Mouse (Mus musculus): Measurements from ENCODE around the gene Pgam2. TPM values are rescaled to one million over a fixed set of nuclear protein-coding genes. Genes with fewer than 3 reads are reported as not detected.

Gene Pgam2
- 1.6 and 1.8 TPM in 2 replicates for total RNA-seq (2014; fragmentation: Nextera tagmentation)
- 0.22 TPM in 1 of 2 replicates, not detected in the other for total RNA-seq (2017)
- polyA plus RNA-seq (2012): 1.5 and 2.6 TPM in 2 replicates

- Histone ChIP-seq H3K36me3 (replicated peaks) (peaks cover 37% of the 10 kb centered on the region), H3K4me1 (ENCODE audit: insufficient read depth, low read depth, low read length) (peaks cover 55% of the 10 kb centered on the region), H3K27me3 (ENCODE audit: insufficient read depth, low read length) (no peaks in the 10 kb centered on the region), H3K4me3 (ENCODE audit: low read depth, low read length) (no peak within 1 kb of the TSS), H3K9me3 (replicated peaks) (no peaks in the 10 kb centered on the region)
- no peak for TF ChIP-seq CTCF (IDR thresholded peaks at IDR 0.05; ENCODE audit: low read depth, low read length)
- no peak for TF ChIP-seq TAL1 (conservative IDR thresholded peaks at IDR 0.05; ENCODE audit: low read depth, low read length)
- no peak for TF ChIP-seq GATA1 (IDR thresholded peaks at IDR 0.05; ENCODE audit: borderline replicate concordance, low read length)
- TF ChIP-seq GATA2 (IDR thresholded peaks at IDR 0.05; ENCODE audit: borderline replicate concordance, low read depth, low read length): no peak
- TF ChIP-seq POLR2AphosphoS5 (IDR thresholded peaks at IDR 0.05; ENCODE audit: insufficient replicate concordance, low read depth, low read length): no peak
- no peak for DNase-seq (ENCODE audit: low spot score)
- no peak for ATAC-seq (ENCODE audit: extremely low read depth, insufficient number of reproducible peaks, low FRiP score, poor library complexity, severe bottlenecking)
Measured at GRCm38 (mm10) chr11:5803551-5803981, at the start of gene Pgam2. Gene Pgam2, minus strand, starts transcription at chr11:5803733.

GRCm38 (mm10) chr11:5852314-5852713, 48.8 kb upstream of the Pgam2 start:
- Histone ChIP-seq H3K4me1 (ENCODE audit: insufficient read depth, low read depth, low read length) (no peaks in the 10 kb centered on the region), H3K27me3 (ENCODE audit: insufficient read depth, low read length) (peaks cover 5% of the 10 kb centered on the region), H3K9me3 (replicated peaks) (no peaks in the 10 kb centered on the region), H3K4me3 (ENCODE audit: low read depth, low read length) (no peak overlapping the region), H3K36me3 (replicated peaks) (no peaks in the 10 kb centered on the region)
- TF ChIP-seq TAL1 (conservative IDR thresholded peaks at IDR 0.05; ENCODE audit: low read depth, low read length): no peak
- no peak for TF ChIP-seq CTCF (IDR thresholded peaks at IDR 0.05; ENCODE audit: low read depth, low read length)
- TF ChIP-seq GATA2 (IDR thresholded peaks at IDR 0.05; ENCODE audit: borderline replicate concordance, low read depth, low read length): no peak
- no peak for TF ChIP-seq GATA1 (IDR thresholded peaks at IDR 0.05; ENCODE audit: borderline replicate concordance, low read length)
- TF ChIP-seq POLR2AphosphoS5 (IDR thresholded peaks at IDR 0.05; ENCODE audit: insufficient replicate concordance, low read depth, low read length): no peak
- ATAC-seq (ENCODE audit: extremely low read depth, insufficient number of reproducible peaks, low FRiP score, poor library complexity, severe bottlenecking) (no peak), DNase-seq (ENCODE audit: low spot score) (no peak)

- Histone ChIP-seq H3K27me3 (ENCODE audit: insufficient read depth, low read length) (peaks cover 2% of the 10 kb centered on the region), H3K9me3 (replicated peaks) (peaks cover 4% of the 10 kb centered on the region), H3K4me1 (ENCODE audit: insufficient read depth, low read depth, low read length) (no peaks in the 10 kb centered on the region), H3K4me3 (ENCODE audit: low read depth, low read length) (no peak overlapping the region), H3K36me3 (replicated peaks) (no peaks in the 10 kb centered on the region)
- ATAC-seq (ENCODE audit: extremely low read depth, insufficient number of reproducible peaks, low FRiP score, poor library complexity, severe bottlenecking) (no peak), DNase-seq (ENCODE audit: low spot score) (no peak)
- no peak for TF ChIP-seq TAL1 (conservative IDR thresholded peaks at IDR 0.05; ENCODE audit: low read depth, low read length)
- TF ChIP-seq GATA1 (IDR thresholded peaks at IDR 0.05; ENCODE audit: borderline replicate concordance, low read length): no peak
- no peak for TF ChIP-seq POLR2AphosphoS5 (IDR thresholded peaks at IDR 0.05; ENCODE audit: insufficient replicate concordance, low read depth, low read length)
- no peak for TF ChIP-seq GATA2 (IDR thresholded peaks at IDR 0.05; ENCODE audit: borderline replicate concordance, low read depth, low read length)
- no peak for TF ChIP-seq CTCF (IDR thresholded peaks at IDR 0.05; ENCODE audit: low read depth, low read length)
Measured at GRCm38 (mm10) chr11:5851021-5851736, 47.6 kb upstream of the Pgam2 start.

- TF ChIP-seq TAL1 (conservative IDR thresholded peaks at IDR 0.05; ENCODE audit: low read depth, low read length) (no peak), POLR2AphosphoS5 (IDR thresholded peaks at IDR 0.05; ENCODE audit: insufficient replicate concordance, low read depth, low read length) (no peak), GATA1 (IDR thresholded peaks at IDR 0.05; ENCODE audit: borderline replicate concordance, low read length) (no peak), GATA2 (IDR thresholded peaks at IDR 0.05; ENCODE audit: borderline replicate concordance, low read depth, low read length) (no peak), CTCF (IDR thresholded peaks at IDR 0.05; ENCODE audit: low read depth, low read length) (no peak)
- DNase-seq (ENCODE audit: low spot score) (no peak), ATAC-seq (ENCODE audit: extremely low read depth, insufficient number of reproducible peaks, low FRiP score, poor library complexity, severe bottlenecking) (no peak)
- Histone ChIP-seq H3K4me1 (ENCODE audit: insufficient read depth, low read depth, low read length) (no peaks in the 10 kb centered on the region), H3K36me3 (replicated peaks) (no peaks in the 10 kb centered on the region), H3K4me3 (ENCODE audit: low read depth, low read length) (no peak overlapping the region), H3K9me3 (replicated peaks) (peaks cover 4% of the 10 kb centered on the region), H3K27me3 (ENCODE audit: insufficient read depth, low read length) (peaks cover 2% of the 10 kb centered on the region)
Measured at GRCm38 (mm10) chr11:5850452-5850851, 46.9 kb upstream of the Pgam2 start.

- Histone ChIP-seq H3K4me3 (ENCODE audit: low read depth, low read length) (no peak overlapping the region), H3K9me3 (replicated peaks) (peaks cover 4% of the 10 kb centered on the region), H3K27me3 (ENCODE audit: insufficient read depth, low read length) (peaks cover 2% of the 10 kb centered on the region), H3K36me3 (replicated peaks) (no peaks in the 10 kb centered on the region), H3K4me1 (ENCODE audit: insufficient read depth, low read depth, low read length) (no peaks in the 10 kb centered on the region)
- DNase-seq (ENCODE audit: low spot score) (no peak), ATAC-seq (ENCODE audit: extremely low read depth, insufficient number of reproducible peaks, low FRiP score, poor library complexity, severe bottlenecking) (no peak)
- TF ChIP-seq POLR2AphosphoS5 (IDR thresholded peaks at IDR 0.05; ENCODE audit: insufficient replicate concordance, low read depth, low read length) (no peak), GATA2 (IDR thresholded peaks at IDR 0.05; ENCODE audit: borderline replicate concordance, low read depth, low read length) (no peak), TAL1 (conservative IDR thresholded peaks at IDR 0.05; ENCODE audit: low read depth, low read length) (no peak), GATA1 (IDR thresholded peaks at IDR 0.05; ENCODE audit: borderline replicate concordance, low read length) (no peak), CTCF (IDR thresholded peaks at IDR 0.05; ENCODE audit: low read depth, low read length) (no peak)
Measured at GRCm38 (mm10) chr11:5849316-5849715, 45.8 kb upstream of the Pgam2 start.

GRCm38 (mm10) chr11:5848741-5849140, 45.2 kb upstream of the Pgam2 start:
- ATAC-seq (ENCODE audit: extremely low read depth, insufficient number of reproducible peaks, low FRiP score, poor library complexity, severe bottlenecking) (no peak), DNase-seq (ENCODE audit: low spot score) (no peak)
- H3K4me1 ChIP-seq (ENCODE audit: insufficient read depth, low read depth, low read length): no peaks in the 10 kb centered on the region
- H3K9me3 ChIP-seq (replicated peaks): peaks cover 4% of the 10 kb centered on the region
- H3K36me3 ChIP-seq (replicated peaks): no peaks in the 10 kb centered on the region
- peaks cover 2% of the 10 kb centered on the region for H3K27me3 ChIP-seq (ENCODE audit: insufficient read depth, low read length)
- no peak for TF ChIP-seq GATA2 (IDR thresholded peaks at IDR 0.05; ENCODE audit: borderline replicate concordance, low read depth, low read length)
- TF ChIP-seq POLR2AphosphoS5 (IDR thresholded peaks at IDR 0.05; ENCODE audit: insufficient replicate concordance, low read depth, low read length): no peak
- TF ChIP-seq TAL1 (conservative IDR thresholded peaks at IDR 0.05; ENCODE audit: low read depth, low read length): no peak
- no peak for TF ChIP-seq CTCF (IDR thresholded peaks at IDR 0.05; ENCODE audit: low read depth, low read length)
- TF ChIP-seq GATA1 (IDR thresholded peaks at IDR 0.05; ENCODE audit: borderline replicate concordance, low read length): no peak
- no peak overlapping the region for H3K4me3 ChIP-seq (ENCODE audit: low read depth, low read length)

Measured in G1E (cell line).